Mouse (Mus musculus) neural tube, embryonic 13.5 days (tissue): ENCODE data around the gene Txnrd2. TPM values are rescaled to one million over a fixed set of nuclear protein-coding genes. Genes with fewer than 3 reads are reported as not detected.

Source experiments
- ATAC-seq: fragments of 200-750 bp; cut with Nextera tagmentation; 2 replicates; pipeline ENCODE4 v1.8.0; 2017; ENCODE audit warnings: low read depth, mild to moderate bottlenecking, moderate TSS enrichment, moderate library complexity
- H3K27ac ChIP-seq: fragments of 300-500 bp; sonication (generic); replicated peaks from 2 replicates; pipeline ENCODE4 v1.5.1; 2015; ENCODE audit warnings: moderate library complexity, mild to moderate bottlenecking, inconsistent platforms
- H3K27me3 ChIP-seq: fragments of 300-500 bp; sonication (generic); 2 replicates; pipeline ENCODE4 v1.6.1; 2015; ENCODE audit warnings: mild to moderate bottlenecking, inconsistent platforms
- H3K36me3 ChIP-seq: fragments of 300-500 bp; sonication (generic); 2 replicates; pipeline ENCODE4 v1.6.1; 2015; ENCODE audit warnings: mild to moderate bottlenecking, inconsistent platforms
- H3K4me1 ChIP-seq: fragments of 300-500 bp; sonication (generic); replicated peaks from 2 replicates; pipeline ENCODE4 v1.6.1; 2015; ENCODE audit warnings: inconsistent platforms
- H3K4me2 ChIP-seq: fragments of 300-500 bp; sonication (generic); 2 replicates; pipeline ENCODE4 v1.6.1; 2015; ENCODE audit warnings: inconsistent platforms, mild to moderate bottlenecking, moderate library complexity
- H3K4me3 ChIP-seq: fragments of 300-500 bp; sonication (generic); 2 replicates; pipeline ENCODE4 v1.5.1; 2015; ENCODE audit warnings: mild to moderate bottlenecking, inconsistent platforms
- H3K9ac ChIP-seq: fragments of 300-500 bp; sonication (generic); 2 replicates; pipeline ENCODE4 v1.6.1; 2015; ENCODE audit warnings: moderate library complexity, mild to moderate bottlenecking, inconsistent platforms
- H3K9me3 ChIP-seq: fragments of 300-500 bp; sonication (generic); 2 replicates; pipeline ENCODE4 v1.6.1; 2016; ENCODE audit warnings: inconsistent platforms
- WGBS: fragments of 180-500 bp; shearing (Covaris S2); methylation state at CpG from one replicate; pipeline ENCODE4 v1.1.7; 2015; 5-methylcytosine and 5-hydroxymethylcytosine counted together
- polyA plus RNA-seq: library from polyadenylated mRNA; unstranded; fragments of >200 nt; fragmentation: Nextera tagmentation; extraction: Ambion mirVana; gene quantifications from 2 replicates; pipeline ENCODE4 v1.2.1, GENCODE M21; 2015

The Txnrd2 gene
- polyA plus RNA-seq, 1 experiment from 2014 or later = 22.8 TPM

DNA sequence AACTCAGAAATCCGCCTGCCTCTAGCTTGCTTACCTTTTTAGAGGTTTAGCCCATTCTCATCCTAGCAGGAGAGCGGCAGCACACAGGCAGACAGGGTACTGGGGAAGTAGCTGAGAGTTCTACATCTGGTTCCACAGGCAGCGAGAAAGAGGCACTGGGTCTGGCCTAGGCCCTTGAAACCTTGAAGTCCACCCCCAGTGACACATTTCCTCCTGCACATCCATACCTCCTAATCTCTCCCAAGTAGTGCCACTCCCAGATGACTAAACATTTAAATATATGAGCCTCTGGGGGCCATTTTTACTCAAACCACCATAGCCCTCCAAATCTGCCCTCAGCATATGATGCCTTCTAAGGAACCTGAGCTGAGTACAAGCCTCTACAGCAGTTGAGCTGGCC is 56.2 kb downstream of the Txnrd2 start:
- Histone ChIP-seq H3K27ac (no peak overlapping the region), H3K4me2 (no peak overlapping the region), H3K9ac (no peak overlapping the region), H3K27me3 (no peaks in the 10 kb centered on the region; the same call in 1 of the 2 replicates), H3K4me3 (no peak overlapping the region), H3K36me3 (no peaks in the 10 kb centered on the region), H3K4me1 (peaks cover 20% of the 10 kb centered on the region), H3K9me3 (no peaks in the 10 kb centered on the region)
- WGBS = 94% methylated on average over 3 of the region's 3 CpGs
- no peak for ATAC-seq

DNA sequence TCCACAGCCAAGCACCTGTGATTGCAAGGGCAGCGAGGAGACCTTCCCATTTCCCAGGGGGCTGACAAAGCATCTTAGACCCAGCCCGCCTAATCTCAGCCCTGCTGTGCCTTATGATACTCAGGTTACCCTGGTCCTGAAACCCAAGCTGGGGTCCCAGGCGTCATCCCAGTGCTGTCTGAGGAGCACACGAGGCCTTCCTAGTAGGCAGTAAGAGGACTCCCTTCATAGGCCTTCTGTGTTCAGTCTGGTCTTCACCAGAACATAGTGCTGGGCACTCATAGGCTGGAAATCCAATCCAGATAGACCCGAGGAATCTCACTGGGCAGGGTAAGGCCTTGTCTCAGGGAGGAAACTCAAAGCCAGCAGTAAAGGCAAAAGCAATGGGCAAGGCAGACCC is 57.7 kb downstream of the Txnrd2 start:
- no peak overlapping the region for H3K4me3 ChIP-seq
- no peaks in the 10 kb centered on the region; the same call in 1 of the 2 replicates for H3K27me3 ChIP-seq
- peaks cover 20% of the 10 kb centered on the region for H3K4me1 ChIP-seq
- H3K4me2 ChIP-seq = no peak overlapping the region
- ATAC-seq = no peak
- WGBS = 67% methylated on average over 5 of the region's 5 CpGs
- no peak overlapping the region for H3K27ac ChIP-seq
- H3K36me3 ChIP-seq = no peaks in the 10 kb centered on the region
- no peaks in the 10 kb centered on the region for H3K9me3 ChIP-seq
- H3K9ac ChIP-seq = no peak overlapping the region

DNA sequence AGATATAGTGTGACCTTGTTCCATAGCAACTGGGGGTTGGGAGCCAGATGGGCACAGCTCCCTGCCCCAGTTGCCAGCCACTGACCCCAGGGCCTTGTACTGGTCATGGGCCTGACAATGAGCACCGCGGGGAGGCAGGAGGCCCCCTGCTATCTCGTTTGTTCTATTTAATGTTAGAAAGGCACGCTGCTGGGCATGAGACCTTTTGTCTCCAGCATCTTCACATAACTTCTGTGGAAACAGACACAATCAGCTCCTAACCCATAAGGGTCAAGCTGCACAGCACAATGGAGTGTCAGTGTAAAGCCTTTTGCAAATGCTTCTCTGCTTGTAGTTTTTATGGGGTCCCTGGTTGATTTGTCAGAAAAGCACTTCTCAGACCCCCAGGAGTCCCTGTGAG is 58.2 kb downstream of the Txnrd2 start:
- no peak overlapping the region for H3K4me2 ChIP-seq
- WGBS = 9% methylated on average over 4 of the region's 4 CpGs
- no peak for ATAC-seq
- H3K36me3 ChIP-seq = no peaks in the 10 kb centered on the region
- no peak overlapping the region for H3K9ac ChIP-seq
- H3K9me3 ChIP-seq = no peaks in the 10 kb centered on the region
- H3K4me1 ChIP-seq = peaks cover 20% of the 10 kb centered on the region
- H3K4me3 ChIP-seq = no peak overlapping the region
- no peaks in the 10 kb centered on the region; the same call in 1 of the 2 replicates for H3K27me3 ChIP-seq
- H3K27ac ChIP-seq = no peak overlapping the region

DNA sequence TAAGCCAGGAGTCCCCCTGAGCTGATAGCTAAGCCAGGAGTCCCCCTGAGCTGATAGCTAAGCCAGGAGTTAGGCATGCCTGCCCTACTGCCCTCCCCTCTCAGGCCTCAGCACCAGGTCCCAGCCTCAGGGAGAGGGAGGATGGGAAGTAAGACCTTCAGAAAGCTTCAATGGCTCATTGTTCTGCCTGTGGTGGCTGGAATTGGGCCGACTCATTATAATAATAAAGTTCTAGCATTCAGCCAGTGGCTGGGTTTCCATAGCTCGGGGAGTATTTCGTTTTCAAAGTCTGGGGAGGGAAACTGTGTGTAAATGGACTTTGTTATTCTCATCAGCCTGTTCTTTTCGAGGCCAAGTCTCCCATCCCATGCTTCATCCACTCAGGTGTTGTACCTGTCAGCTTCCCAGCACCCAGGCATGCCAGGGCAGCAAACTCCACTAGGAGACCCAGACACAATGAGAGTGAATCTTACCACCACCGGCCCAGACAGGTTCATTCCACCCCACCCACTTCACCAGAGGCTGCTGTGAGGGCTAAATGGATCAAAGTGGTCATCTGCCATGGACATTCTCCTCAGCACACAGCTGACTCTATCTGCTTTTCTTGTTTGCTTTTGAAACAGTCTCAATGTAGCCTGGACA is 58.7 kb downstream of the Txnrd2 start:
- peaks cover 20% of the 10 kb centered on the region for H3K4me1 ChIP-seq
- H3K4me2 ChIP-seq = no peak overlapping the region
- H3K9ac ChIP-seq = no peak overlapping the region
- H3K9me3 ChIP-seq = no peaks in the 10 kb centered on the region
- no peaks in the 10 kb centered on the region for H3K36me3 ChIP-seq
- no peaks in the 10 kb centered on the region; the same call in 1 of the 2 replicates for H3K27me3 ChIP-seq
- H3K27ac ChIP-seq = no peak overlapping the region
- no peak overlapping the region for H3K4me3 ChIP-seq
- ATAC-seq = peak; percentile 15; the same call in 1 of the 2 replicates
- WGBS = 24% methylated on average over 5 of the region's 5 CpGs

DNA sequence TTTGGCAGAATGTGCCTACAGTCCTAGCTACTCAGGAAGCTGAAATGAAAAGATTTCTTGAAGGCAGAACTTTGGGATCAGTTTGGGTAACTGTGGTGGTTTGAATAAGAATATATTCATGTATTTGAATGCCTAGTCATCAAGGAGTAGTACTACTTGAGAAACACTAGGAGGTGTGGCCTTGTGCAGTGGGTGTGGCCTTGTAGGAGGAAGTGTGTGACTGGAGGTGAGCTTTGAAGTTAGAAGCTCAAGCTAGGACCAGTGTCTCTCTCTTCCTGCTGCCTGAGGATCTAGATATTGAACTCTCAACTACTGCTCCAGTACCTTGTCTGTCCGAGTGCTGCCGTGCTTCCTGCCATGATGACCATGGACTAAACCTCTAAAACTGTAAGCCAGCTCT is 59.9 kb downstream of the Txnrd2 start:
- H3K4me1 ChIP-seq = peaks cover 20% of the 10 kb centered on the region
- no peak overlapping the region for H3K27ac ChIP-seq
- H3K9me3 ChIP-seq = no peaks in the 10 kb centered on the region
- H3K4me2 ChIP-seq = no peak overlapping the region
- no peaks in the 10 kb centered on the region; the same call in 1 of the 2 replicates for H3K27me3 ChIP-seq
- H3K4me3 ChIP-seq = no peak overlapping the region
- no peak for ATAC-seq
- no peaks in the 10 kb centered on the region for H3K36me3 ChIP-seq
- 92% methylated on average over 2 of the region's 2 CpGs for WGBS
- no peak overlapping the region for H3K9ac ChIP-seq

DNA sequence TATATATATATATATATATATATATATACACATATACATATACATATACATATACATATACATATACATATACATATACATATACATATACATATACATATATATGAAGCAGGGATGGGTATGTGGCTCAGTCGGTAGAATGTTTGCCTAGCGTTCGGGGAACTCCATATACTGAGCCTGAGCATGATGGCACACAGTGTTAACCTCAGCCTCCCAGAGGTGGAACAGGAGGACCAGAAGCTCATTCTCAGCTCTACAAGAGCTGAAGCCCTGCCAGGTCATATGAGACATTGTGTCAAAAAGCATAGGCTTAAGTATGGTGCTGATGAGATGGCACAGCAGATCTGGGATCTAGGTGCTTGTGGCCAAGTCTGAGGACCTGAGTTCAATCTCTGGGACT is 64.1 kb downstream of the Txnrd2 start:
- no peak overlapping the region for H3K4me2 ChIP-seq
- H3K27me3 ChIP-seq = no peaks in the 10 kb centered on the region
- no peaks in the 10 kb centered on the region; the same call in 1 of the 2 replicates for H3K9me3 ChIP-seq
- 96% methylated on average over 3 of the region's 3 CpGs for WGBS
- no peak overlapping the region for H3K27ac ChIP-seq
- no peaks in the 10 kb centered on the region for H3K36me3 ChIP-seq
- no peak for ATAC-seq
- no peak overlapping the region for H3K4me3 ChIP-seq
- no peaks in the 10 kb centered on the region for H3K4me1 ChIP-seq
- H3K9ac ChIP-seq = no peak overlapping the region

DNA sequence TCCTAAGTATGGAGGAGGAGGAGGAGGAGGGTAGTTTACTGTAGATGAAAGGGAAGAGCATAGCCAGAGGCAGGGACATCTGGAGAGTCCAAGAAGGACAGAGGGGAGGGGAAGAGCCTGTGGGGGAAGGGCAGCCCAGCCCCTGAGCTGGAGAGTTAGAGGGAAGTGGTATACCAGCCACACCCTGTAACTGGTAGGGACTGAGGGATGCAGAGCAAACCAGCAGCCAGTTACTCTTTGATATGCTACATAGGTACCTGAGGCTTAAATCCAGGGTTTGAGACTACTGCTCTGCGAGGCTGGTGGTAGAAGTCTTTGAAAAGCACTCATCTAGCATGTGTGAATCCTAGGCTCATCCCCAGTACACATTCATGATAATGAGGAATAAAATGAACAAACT is 64.7 kb downstream of the Txnrd2 start:
- Histone ChIP-seq H3K4me3 (no peak overlapping the region), H3K27ac (no peak overlapping the region), H3K4me2 (no peak overlapping the region), H3K36me3 (no peaks in the 10 kb centered on the region), H3K27me3 (no peaks in the 10 kb centered on the region), H3K9ac (no peak overlapping the region), H3K4me1 (no peaks in the 10 kb centered on the region), H3K9me3 (no peaks in the 10 kb centered on the region; the same call in 1 of the 2 replicates)
- ATAC-seq = no peak
- 66% methylated on average over 1 of the region's 1 CpGs for WGBS

DNA sequence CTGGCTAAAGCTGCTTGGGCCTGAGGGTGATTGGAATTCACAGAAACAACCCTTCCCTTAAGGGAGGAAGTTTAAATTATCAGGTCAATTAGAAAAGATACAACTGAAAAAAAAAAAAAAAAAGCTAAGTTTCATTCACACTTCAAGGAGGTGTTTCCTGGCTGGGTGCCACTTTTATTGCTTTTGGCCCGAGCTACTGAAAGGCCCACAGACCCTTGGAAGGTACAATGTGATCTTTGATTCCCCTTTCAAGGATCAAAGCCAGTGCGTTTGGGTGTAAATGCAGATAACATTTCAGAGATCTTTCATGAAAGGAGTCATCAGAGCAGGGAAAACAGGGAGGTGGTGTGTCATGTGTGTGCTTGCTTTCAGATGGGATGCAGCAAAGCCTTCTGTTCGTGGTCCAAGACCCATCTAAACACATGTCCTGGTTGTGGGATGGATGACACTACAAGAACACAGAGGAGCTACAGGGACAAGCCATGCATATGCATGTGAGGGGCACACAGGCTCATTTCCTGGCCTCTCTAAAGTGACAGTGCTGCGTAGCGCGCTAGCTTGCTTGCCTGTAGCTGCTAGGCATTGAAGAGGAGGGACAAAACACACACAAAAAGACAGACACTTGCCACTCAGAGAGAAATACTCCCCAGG is 71.8 kb downstream of the Txnrd2 start:
- Histone ChIP-seq H3K9me3 (no peaks in the 10 kb centered on the region; the same call in 1 of the 2 replicates), H3K36me3 (peaks cover 16% of the 10 kb centered on the region), H3K27ac (peak overlapping the region; percentile 95), H3K9ac (peak overlapping the region; percentile 81), H3K27me3 (no peaks in the 10 kb centered on the region), H3K4me2 (peak overlapping the region; percentile 80), H3K4me1 (peaks cover 27% of the 10 kb centered on the region), H3K4me3 (peak overlapping the region; percentile 79)
- WGBS = 4% methylated on average over 6 of the region's 6 CpGs
- peak; percentile 66 for ATAC-seq

DNA sequence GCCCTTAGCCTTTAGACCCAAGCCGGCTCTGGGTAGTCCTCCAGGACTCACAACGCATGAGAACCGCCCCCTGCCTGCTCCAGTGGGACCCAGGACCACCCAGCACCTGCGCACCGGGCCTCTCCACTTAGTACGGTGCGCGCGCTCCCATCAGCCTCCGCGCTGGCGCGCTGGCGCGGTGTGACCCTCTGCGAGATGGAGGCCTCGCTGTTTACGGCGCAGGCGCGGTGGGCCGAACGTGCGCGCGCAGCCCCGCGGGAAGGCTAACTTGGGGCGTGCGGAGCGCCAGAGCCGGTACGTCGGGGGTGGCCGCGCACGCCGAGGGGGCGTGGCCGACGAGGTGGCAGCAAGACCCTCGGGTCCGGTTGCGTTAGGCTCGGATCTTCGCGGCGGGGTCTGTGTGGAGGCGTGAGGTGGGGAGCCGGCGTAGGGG is 72.4 kb downstream of the Txnrd2 start, which contains the start of the genes Gnb1l and Rtl10:
Gene Gnb1l, plus strand, starts transcription at position 156 of the 433 bp plus-strand sequence.
Gene Rtl10, plus strand, starts transcription at position 344 of the 433 bp plus-strand sequence.
- H3K27me3 ChIP-seq = no peaks in the 10 kb centered on the region
- peak within 1 kb of the TSS; percentile 80 for H3K4me2 ChIP-seq
- H3K36me3 ChIP-seq = peaks cover 19% of the 10 kb centered on the region
- under 1% methylated on average over 51 of the region's 51 CpGs for WGBS
- H3K4me1 ChIP-seq = peaks cover 27% of the 10 kb centered on the region
- ATAC-seq = peak; percentile 99
- peak within 1 kb of the TSS; percentile 95 for H3K27ac ChIP-seq
- peak within 1 kb of the TSS; percentile 81 for H3K9ac ChIP-seq
- H3K4me3 ChIP-seq = peak within 1 kb of the TSS; percentile 79
- no peaks in the 10 kb centered on the region; the same call in 1 of the 2 replicates for H3K9me3 ChIP-seq

DNA sequence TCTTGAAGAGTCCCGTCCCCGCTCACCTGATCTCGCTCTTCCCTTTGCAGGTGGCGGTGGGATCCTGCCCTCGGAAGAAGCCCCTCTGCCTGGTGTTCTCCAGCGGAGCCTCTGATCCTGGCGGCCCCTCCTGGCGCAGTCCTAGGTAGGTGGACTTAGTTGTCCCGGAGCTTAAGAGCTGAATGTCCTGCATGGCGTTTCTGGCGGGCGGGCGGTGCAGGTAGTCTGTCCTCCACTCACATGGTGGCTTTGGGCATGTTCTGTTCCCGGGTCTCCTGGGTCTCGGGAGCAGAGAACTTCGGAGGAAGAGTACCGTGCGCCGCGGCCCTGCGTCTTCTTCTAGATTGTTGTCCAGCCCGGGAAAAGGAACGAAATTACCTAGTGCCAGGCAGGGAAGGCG is 72.8 kb downstream of the Txnrd2 start:
- under 1% methylated on average over 24 of the region's 24 CpGs for WGBS
- Histone ChIP-seq H3K4me1 (peaks cover 27% of the 10 kb centered on the region), H3K27ac (peak overlapping the region; percentile 95), H3K4me3 (peak overlapping the region; percentile 79), H3K27me3 (no peaks in the 10 kb centered on the region), H3K36me3 (peaks cover 24% of the 10 kb centered on the region), H3K9ac (peak overlapping the region; percentile 81), H3K9me3 (no peaks in the 10 kb centered on the region; the same call in 1 of the 2 replicates), H3K4me2 (peak overlapping the region; percentile 80)
- ATAC-seq = peak; percentile 3; the same call in 1 of the 2 replicates

DNA sequence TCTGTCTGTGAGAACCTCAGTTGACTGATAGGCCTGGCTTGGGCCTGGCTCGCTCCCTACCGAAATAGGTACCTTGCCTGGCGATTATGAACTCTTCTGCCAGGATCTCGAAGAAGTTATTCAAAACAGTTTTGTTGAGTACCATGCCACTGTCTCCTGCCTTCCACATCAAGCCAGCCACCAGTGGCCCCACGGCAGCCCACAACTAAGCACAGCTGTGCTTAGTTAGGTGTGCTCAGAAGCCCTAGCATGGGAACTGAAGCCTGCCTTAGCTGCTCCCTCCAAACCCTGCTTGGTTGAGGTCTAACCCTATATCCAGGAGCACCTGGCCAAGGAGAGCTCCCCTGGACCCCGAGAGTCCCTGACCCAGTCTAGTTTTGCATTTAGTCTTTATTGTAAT is 75.3 kb downstream of the Txnrd2 start:
- H3K4me2 ChIP-seq = no peak overlapping the region
- 96% methylated on average over 6 of the region's 6 CpGs for WGBS
- no peak overlapping the region for H3K27ac ChIP-seq
- no peaks in the 10 kb centered on the region for H3K9me3 ChIP-seq
- H3K4me1 ChIP-seq = peaks cover 27% of the 10 kb centered on the region
- H3K27me3 ChIP-seq = no peaks in the 10 kb centered on the region
- peaks cover 32% of the 10 kb centered on the region for H3K36me3 ChIP-seq
- H3K9ac ChIP-seq = no peak overlapping the region
- no peak for ATAC-seq
- no peak overlapping the region for H3K4me3 ChIP-seq

DNA sequence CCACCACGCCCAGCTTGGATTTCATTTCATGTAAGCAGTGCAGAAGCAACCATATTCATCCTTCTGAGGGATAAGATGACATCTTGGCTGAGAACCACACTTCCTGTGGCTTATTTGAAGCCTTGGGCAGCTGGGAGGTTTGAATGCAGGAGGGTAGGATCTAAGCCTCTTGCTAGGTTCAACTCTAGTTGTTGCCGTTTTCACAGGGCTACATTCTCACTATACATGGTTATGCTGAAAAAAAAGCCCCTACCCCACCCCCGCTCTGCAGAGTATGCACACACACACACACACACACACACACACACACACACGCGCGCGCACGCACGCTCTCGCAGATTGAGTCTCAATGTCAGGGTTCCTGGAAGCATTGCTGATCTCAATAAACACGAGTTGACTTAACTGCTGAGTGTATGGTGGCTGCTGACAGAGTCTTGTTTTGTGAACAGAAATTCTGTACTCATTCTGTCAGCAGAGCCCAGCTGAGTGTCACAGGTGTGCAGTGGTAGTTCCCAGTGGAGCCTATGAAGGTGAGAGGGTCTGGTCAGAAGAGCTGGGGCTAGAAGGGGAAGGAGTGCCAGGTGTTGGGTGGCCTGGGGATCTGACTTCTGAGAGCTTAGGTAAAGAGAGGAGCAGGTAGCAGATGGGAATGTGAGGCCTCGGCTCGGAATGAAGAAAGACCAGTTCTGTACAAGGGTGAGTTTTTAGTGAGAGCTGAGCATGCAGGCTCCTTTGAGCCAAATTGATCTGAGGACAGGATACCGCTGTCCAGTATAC is 77.6 kb downstream of the Txnrd2 start:
- no peak for ATAC-seq
- WGBS = 96% methylated on average over 14 of the region's 14 CpGs
- Histone ChIP-seq H3K4me3 (no peak overlapping the region), H3K4me1 (peaks cover 18% of the 10 kb centered on the region), H3K4me2 (no peak overlapping the region), H3K9me3 (no peaks in the 10 kb centered on the region), H3K27ac (no peak overlapping the region), H3K9ac (no peak overlapping the region), H3K27me3 (no peaks in the 10 kb centered on the region), H3K36me3 (peaks cover 32% of the 10 kb centered on the region)
